Mouse (Mus musculus) mouse trophoblast stem cell (cell line): ENCODE measurements around the gene Slc35g1.
"Not testable (repeated sequence)": the region's sequence is repeated elsewhere in the genome, so short reads cannot be mapped to it uniquely, and the experiment has no call there.

Experiments
- in situ Hi-C, 2 experiments: fragments of 300-500 bp; cut with MseI, MboI; formaldehyde crosslinking; loops; 2 replicates in 1 of 2; 3 replicates in 1 of 2; pipeline ENCODE4 v1.15.1; 2025

The Slc35g1 gene

DNA sequence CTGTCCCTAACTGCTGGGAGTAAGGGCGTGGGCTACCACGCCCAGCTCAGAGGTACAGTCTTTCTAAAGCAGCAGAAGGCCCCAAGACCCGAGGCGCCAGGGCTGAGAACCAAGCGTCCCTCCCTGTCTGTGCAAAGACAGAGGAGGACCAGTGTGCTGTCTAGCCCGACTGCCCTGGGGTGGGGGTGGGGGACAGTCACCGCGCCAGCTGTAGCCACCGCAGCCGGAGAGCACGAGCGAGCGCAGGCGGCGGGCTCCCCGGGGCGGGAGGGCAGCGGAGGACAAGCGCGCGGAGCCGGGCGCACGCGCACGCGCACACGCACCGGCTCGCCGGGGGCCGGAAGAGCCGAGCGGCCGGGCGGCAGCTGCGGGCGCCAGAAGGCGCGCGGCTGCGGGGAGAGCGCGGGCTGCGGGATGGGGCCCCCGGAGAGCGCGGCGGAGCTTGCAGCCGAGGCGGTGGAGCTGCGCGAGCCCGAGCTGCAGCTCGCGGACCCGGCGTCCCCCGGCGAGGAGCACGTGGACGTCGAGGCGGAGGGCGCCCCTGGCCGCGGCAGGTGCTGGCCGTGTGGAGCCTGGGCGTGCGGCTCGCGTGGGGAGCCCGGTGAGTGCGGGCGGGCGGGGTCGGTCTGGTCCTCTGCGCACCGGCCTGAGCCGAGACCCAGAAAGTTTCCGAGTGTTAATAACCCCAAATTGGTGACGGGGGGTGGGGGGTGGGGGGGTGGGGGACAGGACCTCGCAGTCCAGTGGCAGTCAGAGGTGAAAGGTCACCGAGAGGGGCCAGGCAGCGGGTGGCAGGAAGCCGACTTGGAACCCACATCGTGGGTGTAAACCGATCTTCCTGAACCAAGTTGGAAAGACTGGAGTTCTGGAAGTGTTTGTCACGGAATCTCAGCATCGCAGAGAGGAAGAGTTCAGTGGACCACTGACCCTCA lies at the start of gene Slc35g1:
Gene Slc35g1, plus strand, starts transcription at position 280 of the 932 bp plus-strand sequence.
- in situ Hi-C loops, result no loop called here

DNA sequence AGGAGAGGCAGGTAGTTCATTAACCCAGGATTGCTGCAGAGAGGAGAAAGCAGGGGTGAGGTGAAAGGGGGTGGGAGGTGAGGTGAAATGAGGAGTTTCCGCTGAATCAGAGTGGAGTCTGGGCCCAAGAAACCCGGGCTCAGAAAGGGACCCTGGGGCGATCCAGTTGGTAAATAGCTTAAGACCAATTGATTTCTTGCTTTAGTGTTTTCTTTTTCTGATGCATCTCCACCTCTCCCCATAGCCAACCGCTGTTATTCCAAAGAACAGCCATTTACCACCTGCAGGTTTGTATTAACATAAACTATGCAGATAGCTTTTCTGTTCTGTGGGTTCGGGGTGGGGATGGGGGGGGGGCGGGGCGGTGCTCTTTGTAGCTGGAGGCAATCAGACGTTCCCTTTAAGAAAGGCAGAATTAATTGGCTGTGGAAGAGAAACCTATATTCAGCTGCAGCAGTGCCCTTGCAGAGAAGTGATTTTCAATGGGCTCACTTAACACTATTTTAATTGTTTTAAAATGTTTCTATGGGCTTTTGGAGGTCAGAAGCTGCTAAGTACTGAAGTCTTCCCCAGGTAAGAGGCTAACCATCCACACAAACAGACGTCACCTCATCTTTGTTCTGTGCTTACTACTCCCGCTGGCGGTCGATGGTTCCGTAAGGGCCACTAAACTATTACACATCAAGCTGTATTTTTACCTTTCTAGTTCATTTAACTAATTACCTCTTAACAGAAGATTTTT lies 47.3 kb upstream of the Slc35g1 start:
- in situ Hi-C loops, result no loop called here

DNA sequence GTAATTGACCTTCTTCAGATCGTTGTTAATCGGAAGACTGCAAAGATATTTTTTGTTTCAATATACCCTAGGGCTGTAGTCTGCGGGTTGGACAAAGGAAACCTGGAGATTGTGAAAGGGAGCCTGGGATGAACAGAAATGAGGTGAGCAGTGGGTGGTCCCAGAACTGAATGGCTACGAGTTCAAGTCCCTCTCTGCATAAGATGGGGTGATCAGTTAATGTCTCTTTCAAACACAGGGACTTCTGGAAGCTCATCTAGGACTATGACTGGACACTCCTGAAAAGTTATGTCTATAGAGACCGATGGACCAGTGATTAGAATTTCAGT lies 46.8 kb upstream of the Slc35g1 start:
- in situ Hi-C loops, result no loop called here

DNA sequence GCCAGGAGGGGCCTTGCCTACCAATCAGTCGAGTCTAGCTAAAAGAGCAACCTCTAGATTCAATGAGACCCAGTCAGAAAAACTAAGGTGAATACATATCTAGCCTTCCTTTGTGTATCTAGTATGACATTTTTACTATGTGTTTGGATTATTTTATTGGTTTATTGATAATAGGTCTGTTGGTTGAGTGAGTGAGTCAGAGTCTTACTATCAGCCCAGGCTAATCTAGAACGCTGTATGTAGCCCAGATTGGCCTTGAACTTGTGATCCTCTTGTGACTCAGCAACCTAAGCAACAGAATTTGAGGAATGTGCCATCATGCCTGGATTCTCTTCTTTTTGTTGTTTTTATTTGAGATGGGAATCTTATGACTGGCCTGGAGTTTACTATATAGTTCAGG lies 44.6 kb upstream of the Slc35g1 start:
- in situ Hi-C loops, result loop anchor here in 1 of 2 experiments (10.0 kb wide), 1 partner anchor 74 kb away; no protein-coding TSS in a partner anchor

DNA sequence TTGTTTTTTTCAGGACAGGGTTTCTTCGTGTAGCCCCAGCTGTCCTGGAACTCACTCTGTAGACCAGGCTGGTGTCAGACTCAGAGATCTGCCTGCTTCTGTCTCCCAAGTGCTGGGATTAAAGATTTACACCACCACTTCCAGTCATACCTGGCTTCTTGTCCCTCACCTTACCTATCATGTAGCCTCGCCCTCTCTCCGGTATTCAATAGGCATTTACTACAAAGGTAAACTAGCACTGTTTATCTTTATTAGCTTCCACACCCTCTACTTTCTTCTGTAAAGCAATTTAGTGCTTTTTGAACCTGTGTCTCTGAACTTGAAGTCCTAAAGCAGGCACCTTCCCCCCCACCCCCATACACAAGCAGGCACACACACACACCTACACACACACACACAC lies 44.1 kb upstream of the Slc35g1 start:
- in situ Hi-C loops, result loop anchor here in 1 of 2 experiments (10.0 kb wide), 1 partner anchor 73 kb away; no protein-coding TSS in a partner anchor

DNA sequence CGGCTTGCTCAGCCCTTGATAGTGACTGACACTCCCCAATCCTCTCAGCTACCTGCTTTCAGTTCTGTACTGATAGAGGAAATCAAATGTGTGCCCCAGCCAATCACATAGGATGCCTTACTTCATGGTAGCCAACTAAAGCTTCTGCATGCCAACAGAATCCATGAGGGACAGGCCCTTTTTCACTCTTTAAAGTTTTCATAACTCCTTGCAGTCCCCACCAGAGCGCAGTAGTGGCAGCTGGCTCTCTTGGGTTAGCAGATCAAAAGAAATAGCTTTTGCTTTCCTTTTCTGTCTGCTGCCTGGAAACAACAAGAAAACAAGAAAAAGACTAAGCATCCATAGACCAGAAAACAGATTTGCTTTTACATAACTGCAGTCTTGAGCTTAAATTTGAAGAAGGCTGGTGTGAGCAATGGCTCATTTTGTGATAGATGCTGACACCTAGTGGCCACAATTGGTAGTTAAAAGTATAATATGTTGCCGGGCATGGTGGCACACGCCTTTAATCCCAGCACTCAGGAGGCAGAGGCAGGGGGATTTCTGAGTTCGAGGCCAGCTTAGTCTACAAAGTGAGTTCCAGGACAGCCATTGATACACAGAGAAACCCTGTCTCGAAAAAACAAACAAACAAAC lies 43.2 kb upstream of the Slc35g1 start:
- in situ Hi-C loops, result loop anchor here in 1 of 2 experiments (10.0 kb wide), 1 partner anchor 72 kb away; no protein-coding TSS in a partner anchor

DNA sequence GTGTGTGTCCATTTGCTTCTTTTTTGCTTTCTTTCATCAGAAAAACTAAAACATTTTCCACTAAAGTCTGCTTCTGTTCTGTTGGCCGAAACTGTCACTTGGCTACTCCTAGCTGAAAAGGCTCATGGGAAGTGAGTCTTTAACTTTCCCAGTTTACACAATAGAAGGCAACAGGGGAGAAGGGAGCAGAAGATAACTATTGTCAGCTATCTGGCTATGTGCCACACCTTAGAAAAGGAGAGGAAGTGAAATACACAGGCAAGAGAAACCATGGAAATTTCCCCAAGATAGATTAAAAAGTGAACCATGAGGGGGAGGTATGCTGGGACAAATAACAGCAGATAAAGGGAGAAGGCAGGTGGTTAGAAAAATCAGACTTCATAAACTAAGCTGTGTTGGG lies 41.5 kb upstream of the Slc35g1 start:
- in situ Hi-C loops, result loop anchor here in 1 of 2 experiments (10.0 kb wide), 1 partner anchor 71 kb away; no protein-coding TSS in a partner anchor

DNA sequence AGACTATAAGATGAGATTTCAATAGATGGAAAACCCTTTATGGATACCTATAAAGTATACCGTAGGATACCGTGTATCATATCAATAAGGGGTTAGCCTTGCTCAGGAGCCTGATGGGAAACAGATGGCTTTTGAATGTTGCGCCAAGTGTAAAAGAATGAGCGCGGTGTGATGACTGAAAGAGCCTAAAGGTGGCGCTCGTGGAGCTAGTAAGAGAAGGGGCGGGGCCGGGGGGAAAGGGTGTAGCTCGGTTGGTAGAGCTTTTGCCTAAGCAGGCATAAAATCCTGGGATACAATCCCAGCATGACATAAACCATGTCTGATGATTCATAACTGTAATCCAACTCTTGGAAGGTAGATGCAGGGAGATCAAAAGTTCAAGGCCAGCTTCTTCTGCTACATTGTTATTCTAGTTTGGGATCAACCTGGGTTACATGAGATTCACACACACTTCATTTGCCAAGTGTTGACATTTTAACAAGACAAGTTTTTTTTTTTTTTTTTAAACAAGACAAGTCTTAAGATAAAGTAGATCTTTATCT lies 40.9 kb upstream of the Slc35g1 start:
- in situ Hi-C loops, result loop anchor here in 1 of 2 experiments (10.0 kb wide), 1 partner anchor 70 kb away; no protein-coding TSS in a partner anchor

DNA sequence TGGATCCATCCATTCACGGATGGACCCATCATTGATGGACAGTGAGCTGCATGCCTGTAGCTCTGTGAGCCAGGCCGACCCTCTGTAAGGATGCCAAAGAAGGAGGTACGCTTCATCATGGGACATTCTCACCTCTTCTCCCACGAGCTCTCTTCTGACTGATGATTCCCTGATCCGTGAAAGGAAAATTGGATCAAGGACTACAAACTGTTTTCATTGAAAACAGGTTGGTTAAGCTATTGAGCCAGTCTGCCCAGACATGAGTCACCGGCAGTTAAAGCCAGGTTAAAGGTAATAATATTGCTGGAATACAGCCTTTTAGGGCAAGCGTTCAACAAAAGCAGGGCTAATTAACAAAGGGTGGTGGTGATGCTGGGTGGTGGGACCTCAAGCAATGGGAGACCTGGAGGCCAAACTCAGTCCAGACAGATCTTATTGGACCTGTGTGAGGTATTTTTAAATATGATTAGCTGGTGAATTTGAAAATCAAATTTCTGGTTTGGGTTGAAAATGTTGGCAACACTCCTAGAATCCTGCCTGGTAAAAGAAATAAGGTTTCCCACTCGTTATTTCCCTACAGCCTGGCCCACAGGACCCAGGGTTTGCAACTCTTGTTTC lies 39.5 kb upstream of the Slc35g1 start:
- in situ Hi-C loops, result loop anchor here in 1 of 2 experiments (10.0 kb wide), 1 partner anchor 68 kb away; no protein-coding TSS in a partner anchor

DNA sequence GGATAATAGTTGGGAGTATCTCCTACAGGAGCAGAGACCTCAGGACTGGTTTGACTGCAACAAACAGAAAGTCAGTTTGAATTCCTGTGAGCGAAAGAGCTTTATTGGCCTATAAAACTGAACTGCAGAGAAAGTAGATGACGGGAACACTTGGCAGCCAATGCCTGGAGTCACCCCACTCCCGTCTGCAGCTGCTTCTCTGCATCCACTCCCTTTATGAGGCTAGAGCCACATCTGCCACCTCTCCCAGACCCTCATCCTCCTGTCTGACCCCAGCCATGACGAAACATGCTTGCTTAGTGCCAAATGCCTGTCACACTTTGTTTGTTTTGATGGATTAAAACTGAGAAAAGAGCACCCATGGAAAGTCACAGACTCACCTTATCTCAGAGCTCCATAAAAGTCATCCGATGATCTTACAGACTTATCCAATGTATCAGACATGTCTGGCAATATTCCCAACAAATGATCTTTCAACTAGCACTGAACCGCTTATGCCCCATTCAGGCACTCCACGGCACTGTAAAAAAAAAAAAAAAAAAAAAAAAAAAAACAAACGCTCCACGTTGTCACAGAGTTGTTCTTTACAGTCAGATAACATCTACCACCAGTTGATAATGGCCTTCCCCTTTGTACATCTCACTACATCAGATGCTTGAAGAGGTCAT lies 37.7 kb upstream of the Slc35g1 start:
- in situ Hi-C loops, result loop anchor here in 1 of 2 experiments (10.0 kb wide), 1 partner anchor 67 kb away; no protein-coding TSS in a partner anchor

DNA sequence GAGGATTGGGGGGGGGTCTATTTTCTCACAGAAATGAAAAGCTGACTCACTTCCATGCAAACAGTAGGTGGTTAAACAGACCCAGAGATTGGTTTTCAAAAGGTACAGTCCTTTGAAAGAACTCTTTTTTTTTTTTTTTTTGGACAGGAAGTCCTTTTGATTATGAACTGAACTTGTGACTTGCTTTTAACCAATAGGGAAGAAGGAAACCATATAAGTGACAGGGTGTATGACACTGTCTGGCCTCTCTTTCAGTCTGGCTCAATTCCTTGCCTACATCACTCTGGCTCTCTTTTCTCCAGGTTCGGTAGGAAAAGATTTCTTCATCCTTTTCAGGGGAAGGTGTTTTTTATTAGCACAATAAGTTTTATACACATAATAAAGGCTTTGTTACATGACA lies 36.5 kb upstream of the Slc35g1 start:
- in situ Hi-C loops, result loop anchor here in 1 of 2 experiments (10.0 kb wide), 1 partner anchor 66 kb away; no protein-coding TSS in a partner anchor

DNA sequence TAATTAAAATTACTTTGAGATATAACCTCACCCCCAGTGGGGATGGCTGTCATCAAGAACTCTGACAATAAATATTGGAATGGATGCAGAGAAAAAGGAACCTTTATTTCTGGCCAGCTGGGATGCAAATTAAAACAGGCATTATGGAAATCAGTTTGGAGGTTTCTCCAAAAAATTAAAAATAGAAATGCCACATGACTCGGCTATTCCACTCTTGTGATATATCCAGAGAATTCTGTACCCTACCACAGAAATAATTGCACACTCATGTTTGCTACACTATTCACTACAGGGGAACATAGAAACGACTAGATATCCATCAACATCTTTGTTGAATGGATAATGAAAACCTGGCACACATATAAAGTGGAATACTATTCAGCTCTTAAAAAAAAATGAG lies 33.9 kb upstream of the Slc35g1 start:
- in situ Hi-C loops, result no loop called here

DNA sequence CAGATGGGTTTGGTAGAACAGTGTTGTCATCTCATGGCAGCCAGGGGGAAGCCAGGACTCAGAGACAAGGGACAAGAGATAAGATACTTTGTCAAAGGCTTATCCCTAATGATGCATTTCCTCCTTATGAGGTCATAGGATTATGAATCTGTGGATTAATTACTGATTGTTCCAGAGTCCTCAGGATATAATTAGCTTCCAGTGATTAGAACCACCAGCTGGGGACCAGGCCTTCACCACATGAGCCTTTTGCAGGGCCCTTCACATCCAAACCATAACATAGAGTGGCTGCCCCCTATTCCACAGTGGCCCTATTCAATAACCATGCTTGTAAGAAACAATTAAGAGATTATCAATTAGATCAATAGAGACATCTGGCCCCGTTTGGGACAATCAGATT lies 32.4 kb upstream of the Slc35g1 start:
- in situ Hi-C loops, result no loop called here

DNA sequence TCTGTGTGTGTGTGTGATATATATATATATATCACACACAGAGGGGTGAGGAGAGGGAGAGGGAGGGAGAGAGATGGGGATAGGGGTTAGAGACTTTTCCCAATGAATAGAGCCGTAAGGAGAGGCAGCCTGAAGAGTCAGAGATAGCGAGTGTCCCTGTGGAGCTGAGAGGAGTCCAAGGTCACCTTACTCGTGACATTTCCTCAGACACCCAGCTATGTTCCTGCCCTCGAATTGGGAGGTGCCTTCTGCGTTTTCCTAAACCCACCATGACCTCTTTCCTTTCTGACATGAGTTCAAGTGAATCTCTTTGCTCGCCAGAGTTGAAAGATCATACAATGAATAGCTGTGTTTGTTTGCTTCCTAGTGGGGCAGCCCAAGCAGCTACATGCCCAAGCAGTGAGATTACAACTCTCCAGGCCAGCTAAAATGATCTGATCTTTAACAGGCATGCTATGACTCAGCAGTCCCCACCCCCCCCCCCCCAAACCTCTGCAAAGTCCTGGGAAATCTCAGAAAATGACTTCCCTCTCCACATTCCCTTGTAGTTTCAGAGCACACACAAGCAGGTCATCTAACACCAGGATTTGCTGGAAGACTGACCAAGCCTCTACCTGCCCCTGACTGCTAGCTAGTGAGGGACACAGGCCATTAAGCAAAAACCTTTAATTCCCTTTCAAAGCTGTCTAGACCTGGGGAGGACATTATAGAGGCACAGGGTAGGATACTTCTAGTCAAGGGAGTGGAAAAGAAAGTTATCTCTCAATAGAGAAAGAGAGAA lies 31.7 kb upstream of the Slc35g1 start:
- in situ Hi-C loops, result no loop called here

DNA sequence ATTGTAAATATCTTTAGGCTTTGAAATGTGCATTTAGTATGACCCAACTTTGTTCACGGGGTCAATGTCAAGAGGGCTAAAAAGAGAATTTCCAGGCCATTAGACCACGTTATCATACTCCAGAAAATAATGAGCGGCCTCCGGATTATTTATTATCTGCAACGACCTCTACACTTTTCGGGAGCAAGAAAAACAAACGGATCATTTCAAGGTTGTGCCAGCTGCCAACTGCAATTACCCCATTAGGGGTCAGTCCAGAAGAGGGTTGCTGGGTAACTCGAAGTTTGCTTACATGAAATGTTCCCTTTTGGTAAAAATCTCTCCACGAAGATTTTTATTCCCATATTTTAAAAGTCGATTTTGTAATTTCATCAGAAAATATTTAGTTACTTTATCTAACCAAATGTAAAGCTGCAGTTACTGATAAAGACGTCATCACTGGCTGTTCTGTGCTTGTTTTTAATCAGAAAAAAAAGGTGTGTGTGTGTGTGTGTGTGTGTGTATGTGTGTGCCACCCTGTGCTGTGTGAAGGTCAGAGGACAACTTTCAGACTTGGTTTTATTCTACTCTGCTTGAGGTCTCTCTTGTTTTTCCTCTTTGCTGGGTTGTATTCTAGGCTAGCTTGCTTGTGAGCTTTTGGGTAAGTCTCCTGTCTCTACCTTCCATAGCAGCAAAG lies 30.7 kb upstream of the Slc35g1 start:
- in situ Hi-C loops, result no loop called here

DNA sequence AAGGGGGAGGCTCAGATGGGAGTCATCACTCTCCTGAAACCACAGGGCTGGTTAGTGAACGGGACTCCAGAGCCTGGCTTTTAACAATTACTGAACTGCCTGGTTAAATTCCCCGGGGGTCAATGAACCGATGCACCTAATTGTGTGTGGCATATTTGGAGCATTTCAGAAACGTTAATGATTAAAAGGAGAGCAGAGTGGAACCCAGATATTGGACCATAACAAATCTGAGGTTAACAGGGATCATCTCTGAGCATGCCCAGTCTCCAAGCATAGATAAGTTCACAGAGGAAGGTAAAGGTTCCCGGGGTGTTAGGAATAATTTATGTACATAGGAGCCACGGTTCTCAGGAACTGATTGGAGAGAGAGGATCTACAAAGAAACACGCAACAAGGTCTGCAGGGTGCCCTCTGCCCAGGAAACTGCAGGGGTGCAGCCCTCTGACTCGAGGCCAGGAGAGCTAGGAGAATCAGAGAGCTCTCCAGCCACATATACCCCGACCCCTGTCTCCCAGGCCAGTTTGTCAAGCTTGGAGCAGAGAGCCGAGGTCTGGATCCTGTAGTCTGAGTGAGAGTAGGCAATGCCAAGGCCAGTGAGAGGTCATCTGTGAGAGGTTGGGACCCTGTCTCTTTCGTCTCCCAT lies 23.2 kb upstream of the Slc35g1 start:
- in situ Hi-C loops, result no loop called here

DNA sequence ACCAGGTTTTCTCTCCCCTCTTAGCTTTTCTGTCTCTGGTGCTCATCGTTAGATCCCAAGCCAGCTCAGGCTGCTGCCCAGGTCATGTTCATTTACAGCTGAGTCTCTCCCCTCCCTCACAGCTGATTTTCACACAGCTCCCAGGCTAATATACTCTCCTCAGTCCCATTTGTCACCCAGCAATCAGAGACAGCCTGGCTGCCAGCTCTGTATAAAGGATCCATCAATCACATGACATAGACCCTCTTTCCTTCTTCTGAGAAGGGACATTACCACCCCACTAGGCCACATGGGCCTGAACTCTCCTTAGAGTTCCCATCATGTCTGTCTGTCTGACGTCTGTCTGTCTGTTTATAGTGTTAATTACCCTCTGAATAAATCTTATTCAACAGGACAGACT lies 22.4 kb upstream of the Slc35g1 start:
- in situ Hi-C loops, result no loop called here

DNA sequence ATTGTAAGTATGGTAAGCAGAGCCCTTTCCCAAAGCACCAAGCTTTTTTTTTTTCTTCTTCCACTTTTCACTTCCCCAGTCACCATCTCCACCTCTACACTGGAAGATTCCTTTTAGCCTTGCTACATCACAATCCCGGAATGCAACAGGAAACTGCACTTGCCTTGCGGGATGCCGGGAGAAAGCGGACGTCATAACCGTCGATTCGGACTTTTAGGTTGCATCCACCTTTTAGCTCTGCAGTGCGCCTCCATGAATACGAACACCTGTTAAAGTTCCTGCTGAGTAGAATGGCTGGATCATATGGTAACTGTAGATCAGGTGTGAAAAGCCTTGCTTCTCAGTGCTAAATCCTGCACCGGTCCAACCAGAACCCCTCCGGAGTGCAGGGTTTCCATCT lies 12.0 kb upstream of the Slc35g1 start:
- in situ Hi-C loops, result no loop called here

DNA sequence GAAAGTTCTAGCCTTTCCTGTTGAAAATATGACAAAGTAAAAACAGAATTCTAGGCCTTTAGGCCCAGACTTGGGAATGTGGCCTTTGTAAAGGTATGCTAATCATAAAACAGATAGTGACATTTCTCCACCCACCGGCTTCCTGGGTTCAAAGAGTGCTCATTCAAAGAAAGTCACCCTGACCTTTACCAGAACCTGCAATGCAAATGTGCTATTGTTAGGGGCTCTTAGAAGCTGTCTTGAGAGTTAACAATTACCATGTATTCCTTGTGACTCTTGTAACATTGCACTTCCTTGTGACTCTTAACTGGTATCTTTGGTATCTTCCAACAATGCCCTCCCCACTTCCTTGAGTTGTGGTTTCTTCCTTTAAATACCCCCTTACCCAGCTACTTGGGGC lies 8.8 kb upstream of the Slc35g1 start:
- in situ Hi-C loops, result not testable (repeated sequence)
